Mouse (Mus musculus): ENCODE results near the gene Padi3.
A peak's percentile ranks its signal among the peaks of the same experiment; 100 is the strongest.

Padi3 gene

GRCm38 (mm10) chr4:140810458-140811260 lies at the start of gene Padi3:
TSS of gene Padi3 (minus strand) at chr4:140810648.
- DNase-seq = no peak

GRCm38 (mm10) chr4:140859291-140859690 lies 48.8 kb upstream of the Padi3 start:
- no peak for DNase-seq

- no peak for DNase-seq
Observed at GRCm38 (mm10) chr4:140857813-140858212, 47.4 kb upstream of the Padi3 start.

- no peak for DNase-seq
Observed at GRCm38 (mm10) chr4:140857041-140857440, 46.6 kb upstream of the Padi3 start.

GRCm38 (mm10) chr4:140855151-140855550 lies 44.7 kb upstream of the Padi3 start:
- DNase-seq = no peak

DNA sequence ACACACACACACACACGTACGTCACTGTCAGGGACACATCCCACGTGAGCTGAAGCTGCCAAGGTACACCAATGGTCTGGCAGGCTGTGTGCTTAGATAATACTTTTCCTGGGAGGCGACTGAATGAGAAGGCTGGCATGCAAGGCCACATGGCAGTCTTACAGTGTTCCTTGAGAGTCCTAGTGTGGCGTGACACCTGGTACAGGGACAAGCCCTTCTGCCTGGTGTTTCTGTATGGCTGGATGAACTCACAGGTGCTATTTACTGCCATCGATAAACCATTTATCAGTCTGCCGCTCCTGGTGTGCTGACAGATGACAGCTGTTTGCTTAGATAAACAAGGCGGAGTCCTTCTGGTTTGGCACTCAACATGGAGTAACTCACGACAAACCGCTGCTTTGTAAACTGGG lies 44.0 kb upstream of the Padi3 start:
- no peak for DNase-seq

- peak; percentile 69 for DNase-seq
Observed at GRCm38 (mm10) chr4:140853626-140854025, 43.2 kb upstream of the Padi3 start.

- DNase-seq = peak; percentile 82
Observed at GRCm38 (mm10) chr4:140849310-140849709, 38.9 kb upstream of the Padi3 start.

DNA sequence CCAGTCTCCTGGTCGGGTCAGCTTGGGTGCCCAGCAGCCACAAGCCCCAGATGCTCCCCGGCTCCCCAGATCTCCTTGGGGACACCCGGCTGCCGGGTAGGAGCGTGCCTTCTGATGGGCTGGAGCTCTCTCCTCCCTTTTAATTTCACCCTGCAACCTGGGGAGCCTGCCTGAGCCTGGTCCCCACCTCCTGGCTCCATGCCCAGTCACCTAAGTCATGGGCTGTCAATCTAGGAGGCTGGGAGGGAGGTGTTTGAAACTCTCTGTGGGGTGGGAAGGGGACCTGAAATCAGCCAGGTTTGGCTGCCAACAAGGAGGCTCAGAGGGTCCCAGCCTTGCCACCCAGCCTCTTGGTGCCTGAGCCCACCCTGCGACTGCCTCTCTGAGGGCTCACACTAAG lies 35.2 kb upstream of the Padi3 start, which contains the start of gene Padi1:
Gene Padi1 (minus strand): TSS at position 113 of the 400 bp plus-strand sequence.
- no peak for DNase-seq

DNA sequence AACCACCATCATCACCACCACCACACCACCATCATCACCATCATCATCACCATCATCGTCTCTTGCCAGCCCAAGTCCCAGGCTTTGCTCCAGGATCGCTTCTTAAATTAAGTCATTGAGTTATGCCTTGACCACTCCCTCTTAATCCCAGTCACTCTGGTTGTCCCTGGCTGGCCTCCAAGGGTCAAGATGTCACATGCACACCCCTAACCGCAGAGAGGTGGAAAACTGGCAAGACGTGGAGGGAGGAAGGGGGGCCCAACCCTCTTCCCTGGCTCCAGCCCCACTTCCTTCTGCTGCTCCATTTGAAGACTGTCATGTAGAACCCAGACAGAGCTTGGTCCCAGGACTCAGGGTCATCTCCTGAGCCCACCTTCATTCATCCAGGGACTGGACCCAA lies 34.5 kb upstream of the Padi3 start:
- no peak for DNase-seq

- no peak for DNase-seq
Observed at GRCm38 (mm10) chr4:140843670-140844280, 33.3 kb upstream of the Padi3 start.

DNA sequence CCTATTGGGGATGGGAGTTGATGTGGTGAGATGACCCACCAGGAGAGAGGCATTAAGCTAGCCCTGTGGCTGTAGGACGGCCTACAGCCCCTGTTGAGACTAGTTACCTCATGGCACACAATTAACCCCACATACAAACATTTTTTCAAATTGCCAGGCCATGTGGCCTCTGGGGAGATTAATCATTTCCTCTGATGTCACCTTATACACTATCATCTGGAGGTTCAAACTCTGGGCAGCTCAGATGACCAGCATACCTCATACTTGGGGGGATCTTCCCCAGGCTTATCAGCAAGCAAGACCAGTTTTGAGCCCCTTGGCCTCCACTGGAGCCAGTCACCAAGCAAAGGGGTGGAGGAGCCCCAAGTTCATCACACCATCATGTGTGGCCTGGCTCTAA lies 32.5 kb upstream of the Padi3 start:
- DNase-seq = no peak

DNA sequence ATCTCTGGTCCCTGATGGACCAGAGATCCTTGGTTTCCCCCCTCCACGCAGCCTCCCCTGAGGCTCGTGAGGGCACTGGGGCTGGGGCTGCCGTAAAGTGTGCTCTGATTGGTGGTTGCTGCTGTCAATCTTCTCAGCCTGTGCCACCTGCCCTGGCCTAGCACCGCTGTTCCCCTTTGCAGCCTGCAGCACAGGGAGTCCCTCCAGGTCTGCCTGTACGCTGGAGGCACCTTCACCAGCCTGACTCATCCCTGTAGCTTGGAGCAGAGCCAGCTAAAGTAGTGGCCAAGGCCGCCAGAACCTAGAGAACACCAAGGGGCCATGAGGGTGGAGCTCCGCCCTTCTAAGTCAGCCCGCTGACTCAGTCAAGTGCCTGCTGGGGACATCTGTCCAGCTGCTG lies 27.4 kb upstream of the Padi3 start:
- DNase-seq = peak; percentile 82

GRCm38 (mm10) chr4:140836208-140836866 lies 25.9 kb upstream of the Padi3 start:
- peak; percentile 71 for DNase-seq

DNA sequence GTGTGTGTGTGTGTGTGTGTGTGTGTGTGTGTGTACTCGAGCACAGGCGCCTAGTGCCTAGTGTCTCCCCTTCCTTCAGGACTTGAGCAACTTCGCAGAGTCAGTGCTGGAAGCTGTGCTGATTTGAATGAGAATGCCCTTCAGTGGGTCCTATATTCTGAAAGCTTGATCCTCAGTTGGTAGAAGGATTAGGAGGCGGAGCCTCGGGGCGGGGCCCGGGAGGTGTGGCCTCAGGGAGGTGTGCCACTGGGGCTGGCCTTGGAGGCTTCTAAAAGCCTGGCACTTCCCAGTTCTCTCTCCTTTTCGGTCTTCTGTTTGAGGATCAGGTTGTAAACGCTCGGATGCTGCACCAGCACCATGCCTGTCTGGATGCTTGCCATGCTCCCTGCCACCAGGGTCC lies 25.2 kb upstream of the Padi3 start:
- peak; percentile 79 for DNase-seq

GRCm38 (mm10) chr4:140834327-140834934 lies 24.0 kb upstream of the Padi3 start:
- no peak for DNase-seq

GRCm38 (mm10) chr4:140832821-140833220 lies 22.4 kb upstream of the Padi3 start:
- DNase-seq = no peak

- DNase-seq = no peak
Observed at GRCm38 (mm10) chr4:140831808-140832207, 21.4 kb upstream of the Padi3 start.

GRCm38 (mm10) chr4:140827237-140827636 lies 16.8 kb upstream of the Padi3 start:
- no peak for DNase-seq

DNA sequence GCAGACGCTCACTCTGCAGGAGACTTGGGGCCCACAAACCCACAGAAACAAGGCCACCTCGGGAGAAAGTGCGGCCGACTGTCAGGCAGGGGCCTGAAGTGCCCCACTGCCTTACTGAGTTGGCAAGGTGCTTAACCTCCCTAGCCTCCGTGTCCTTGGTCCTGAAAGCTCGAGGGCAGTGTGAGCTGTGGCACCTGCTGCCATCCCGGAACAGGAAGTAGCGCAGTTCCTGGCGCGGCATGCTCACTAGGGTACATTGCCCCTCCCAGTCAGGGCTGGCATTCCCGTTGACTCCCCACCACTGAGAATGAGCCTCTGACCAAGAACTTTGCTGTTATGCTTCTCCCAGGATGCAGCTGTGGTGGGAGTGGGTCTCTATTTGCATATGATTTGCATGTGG lies 15.5 kb upstream of the Padi3 start:
- DNase-seq = no peak

- peak; percentile 74 for DNase-seq
Observed at GRCm38 (mm10) chr4:140821988-140822387, 11.5 kb upstream of the Padi3 start.

DNA sequence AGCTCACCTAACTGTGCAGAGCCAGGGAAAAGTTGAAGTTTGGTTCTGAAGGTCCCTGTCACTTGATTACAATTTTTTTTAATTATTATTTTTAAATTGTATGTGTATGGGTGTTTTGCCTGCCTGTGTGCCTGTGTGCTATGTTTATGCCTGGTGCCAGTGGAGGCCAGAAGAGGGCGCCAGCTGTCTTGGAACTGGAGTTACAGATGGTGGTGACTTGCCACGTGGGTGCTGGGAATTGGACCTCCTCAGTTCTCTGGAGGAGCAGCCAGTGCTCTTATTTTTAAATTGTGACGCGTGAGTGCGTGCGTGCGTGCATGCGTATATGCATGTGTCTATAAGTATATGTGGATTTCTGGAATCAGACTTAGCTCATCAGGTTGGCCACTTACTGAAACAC lies 7.0 kb upstream of the Padi3 start:
- no peak for DNase-seq

Data from retina, postnatal 1 day (tissue).